Mouse (Mus musculus) 3134 (cell line): ENCODE results near the gene Tmem222.

Source experiments
- DNase-seq: peaks from one replicate; pipeline ENCODE4 v3.0.0-alpha.2; 2011; ENCODE audit warnings: low spot score; ENCODE audit not compliant: insufficient read length; ENCODE audit errors: extremely low read depth

Tmem222 gene

GRCm38 (mm10) chr4:133285950-133286349, 8.4 kb upstream of the Tmem222 start:
- DNase-seq: no peak

- DNase-seq: no peak
These were observed 7.7 kb upstream of the Tmem222 start for GRCm38 (mm10) chr4:133285299-133285698.

- DNase-seq: no peak
These were observed 5.1 kb upstream of the Tmem222 start for GRCm38 (mm10) chr4:133282656-133283055.

GRCm38 (mm10) chr4:133281951-133282481, 4.4 kb upstream of the Tmem222 start:
- DNase-seq: no peak

- DNase-seq: no peak
These were observed 3.9 kb upstream of the Tmem222 start for GRCm38 (mm10) chr4:133281513-133281912.

DNA sequence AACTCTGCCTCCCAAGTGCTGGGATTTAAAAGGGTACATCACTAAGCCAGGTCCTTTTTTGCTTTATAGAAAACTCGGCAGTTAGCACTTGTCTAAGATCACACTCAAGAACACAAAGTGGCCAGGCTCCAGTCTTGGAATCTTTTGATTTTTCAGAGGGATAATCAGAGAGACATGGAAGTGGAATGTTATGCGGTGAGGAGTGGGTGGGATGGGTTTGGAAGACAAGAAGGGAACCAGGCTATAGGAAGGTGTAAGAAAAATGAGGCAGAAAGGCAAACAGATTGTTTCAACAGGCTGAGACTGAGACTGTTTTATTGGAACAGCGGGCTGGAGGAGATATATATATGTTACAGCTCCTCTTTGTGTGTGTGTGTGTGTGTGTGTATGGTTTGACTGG, 890 bp upstream of the Tmem222 start:
- DNase-seq: no peak

DNA sequence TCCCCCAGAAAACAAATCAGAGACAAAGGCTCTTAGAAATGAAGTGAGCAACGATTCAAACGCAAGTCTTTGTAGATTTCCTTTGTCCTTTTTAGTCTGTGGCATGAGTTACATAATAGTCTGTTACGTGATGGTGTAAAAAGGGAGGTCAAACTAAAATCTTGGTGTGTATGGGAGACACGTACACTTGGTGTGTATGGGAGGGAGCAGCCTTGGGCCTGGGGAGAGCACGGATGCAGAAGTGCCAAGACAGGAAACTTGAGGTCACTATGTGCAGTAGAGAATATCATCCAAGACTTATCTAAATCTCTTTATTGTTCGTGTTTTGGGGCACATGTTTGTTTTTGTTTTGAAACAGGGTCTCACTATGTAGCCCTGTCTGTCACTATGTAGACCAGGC, 475 bp upstream of the Tmem222 start:
- no peak for DNase-seq

- no peak for DNase-seq
These were observed 6.7 kb downstream of the Tmem222 start for GRCm38 (mm10) chr4:133270929-133271328.

- DNase-seq: peak; percentile 55
These were observed 8.0 kb downstream of the Tmem222 start for GRCm38 (mm10) chr4:133269596-133269995.

- DNase-seq: no peak
These were observed 8.7 kb downstream of the Tmem222 start for GRCm38 (mm10) chr4:133268931-133269330.

GRCm38 (mm10) chr4:133266248-133266880, 11.2 kb downstream of the Tmem222 start:
- DNase-seq: no peak

- DNase-seq: no peak
These were observed 11.8 kb downstream of the Tmem222 start for GRCm38 (mm10) chr4:133265759-133266158.

- no peak for DNase-seq
These were observed 12.3 kb downstream of the Tmem222 start for GRCm38 (mm10) chr4:133265297-133265696.

GRCm38 (mm10) chr4:133264559-133264958, 13.0 kb downstream of the Tmem222 start:
- DNase-seq: no peak

DNA sequence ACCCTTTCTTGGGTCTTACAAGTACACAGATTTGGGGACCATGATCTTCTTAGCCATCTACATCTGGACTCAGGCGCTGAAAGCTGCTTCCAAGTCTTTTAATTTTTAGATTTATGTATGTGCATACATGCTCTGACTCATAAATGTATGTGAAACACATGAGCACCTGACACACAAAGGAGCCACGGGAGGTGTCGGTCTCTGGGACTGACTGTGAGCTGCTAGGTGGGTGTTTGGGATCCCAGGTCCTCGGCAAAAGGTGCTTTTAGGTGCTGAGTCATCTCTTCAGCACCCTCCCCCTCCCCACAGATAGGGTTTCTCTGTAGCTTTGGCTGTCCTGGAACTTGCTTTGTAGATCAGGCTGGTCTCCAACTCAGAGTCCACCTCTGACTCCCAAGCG, 13.8 kb downstream of the Tmem222 start:
- no peak for DNase-seq

GRCm38 (mm10) chr4:133262882-133263281, 14.7 kb downstream of the Tmem222 start, which contains the start of gene Sytl1:
Gene Sytl1 (minus strand): TSS chr4:133263113.
- DNase-seq: no peak

- DNase-seq: no peak
These were observed 15.2 kb downstream of the Tmem222 start for GRCm38 (mm10) chr4:133262375-133262765.

DNA sequence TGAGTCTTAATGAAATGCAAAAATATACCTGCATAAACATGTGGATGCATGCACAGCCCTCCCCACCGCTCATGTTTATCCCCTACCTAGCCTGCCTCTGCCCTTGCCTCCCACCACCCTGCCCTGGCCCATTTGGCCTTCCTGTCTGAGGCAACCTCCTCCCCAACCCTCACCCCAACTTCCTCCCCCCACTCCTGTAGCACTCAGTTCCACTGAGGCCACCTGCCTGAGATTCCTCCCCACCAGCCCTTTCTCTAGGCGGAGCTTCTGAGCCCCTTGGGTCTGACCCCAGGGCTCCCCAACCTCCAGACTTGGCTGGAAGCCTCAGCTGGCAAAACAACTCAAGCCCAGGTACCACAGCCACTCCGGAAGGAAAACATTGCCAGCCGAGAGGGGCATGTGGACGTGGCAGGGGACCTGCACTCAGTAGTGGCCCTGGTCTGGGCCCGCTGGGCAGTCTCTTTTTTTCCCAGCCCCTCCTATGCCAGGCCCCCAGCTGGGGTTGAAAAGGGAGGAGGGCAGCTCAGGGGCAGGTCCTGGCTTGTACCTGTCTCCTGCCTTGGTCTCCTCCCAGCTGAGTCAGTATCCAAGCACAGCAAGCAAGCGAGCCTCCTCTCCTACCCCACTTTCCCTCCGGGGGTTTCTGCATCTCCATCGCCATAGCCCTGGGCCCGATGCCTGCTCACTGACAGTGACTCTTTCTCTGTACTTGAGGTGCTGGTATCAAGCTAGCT, 15.8 kb downstream of the Tmem222 start:
- no peak for DNase-seq

DNA sequence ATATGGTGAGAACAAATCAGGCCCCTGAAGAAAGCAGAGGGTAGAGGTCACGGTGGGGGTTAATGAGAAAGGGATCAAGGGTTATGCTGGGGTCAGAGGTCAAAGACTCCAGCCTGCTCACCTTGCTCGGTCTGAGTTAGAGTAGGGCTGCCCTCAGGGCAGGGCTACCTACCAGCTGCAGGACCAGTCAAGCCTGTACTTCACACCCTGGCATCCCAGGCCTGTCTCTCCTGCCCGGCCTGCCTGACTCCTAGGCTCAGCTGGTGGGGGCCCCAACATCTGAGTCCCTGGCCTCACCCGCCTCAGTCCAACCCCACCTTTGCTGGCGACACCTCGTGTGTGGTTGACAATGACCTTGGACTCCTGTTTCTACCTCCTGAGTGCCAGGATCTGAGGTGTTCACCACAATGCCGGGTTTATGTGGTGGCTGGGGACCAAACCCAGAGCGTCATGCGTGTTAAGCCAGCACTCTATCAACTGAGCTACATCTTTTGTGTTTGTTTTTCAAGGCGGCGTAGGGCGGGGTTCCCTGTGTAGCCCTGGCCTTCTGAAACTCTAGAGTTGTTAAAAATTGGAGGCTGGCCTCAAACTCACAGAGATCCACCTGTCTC, 19.7 kb downstream of the Tmem222 start:
- no peak for DNase-seq

- DNase-seq: no peak
These were observed 20.4 kb downstream of the Tmem222 start for GRCm38 (mm10) chr4:133257230-133257629.

- no peak for DNase-seq
These were observed 20.8 kb downstream of the Tmem222 start for GRCm38 (mm10) chr4:133256820-133257219.

DNA sequence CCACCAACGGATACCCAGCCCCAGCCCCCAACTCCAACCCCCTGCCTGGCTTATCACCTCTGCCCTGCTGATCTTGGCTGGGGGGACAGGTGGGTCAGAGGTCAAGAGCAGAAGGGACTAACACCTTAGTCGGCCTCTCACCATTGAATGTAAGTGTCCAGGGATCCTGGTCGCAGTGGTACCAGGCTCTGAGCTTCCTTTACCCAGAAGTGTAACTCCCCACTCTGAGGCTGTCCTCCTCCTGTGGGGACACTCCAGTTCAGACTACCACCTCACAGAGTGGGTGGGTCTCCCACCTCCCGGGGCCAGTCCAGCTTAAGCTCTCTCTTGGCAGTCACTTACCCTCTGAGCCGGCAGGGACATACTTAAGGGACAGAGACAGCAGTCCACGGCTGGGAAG, 22.2 kb downstream of the Tmem222 start:
- DNase-seq: no peak
